Mouse (Mus musculus): ENCODE measurements around the gene Ak7.

Gene Ak7

GRCm38 (mm10) chr12:105727268-105727667, 21.5 kb downstream of the Ak7 start:
- in situ Hi-C loops (cut with MboI, MseI), result no loop called here

GRCm38 (mm10) chr12:105727964-105728363, 22.2 kb downstream of the Ak7 start:
- in situ Hi-C loops (cut with MboI, MseI), result no loop called here

GRCm38 (mm10) chr12:105730851-105731460, 25.2 kb downstream of the Ak7 start:
- in situ Hi-C loops (cut with MboI, MseI), result loop anchor here (5.0 kb wide), 1 partner anchor 36 kb away; no protein-coding TSS in a partner anchor

GRCm38 (mm10) chr12:105733370-105734159, 27.8 kb downstream of the Ak7 start:
- in situ Hi-C loops (cut with MboI, MseI), result loop anchor here (5.0 kb wide), 1 partner anchor 34 kb away; no protein-coding TSS in a partner anchor

GRCm38 (mm10) chr12:105735226-105735888, 29.6 kb downstream of the Ak7 start:
- in situ Hi-C loops (cut with MboI, MseI), result no loop called here

- in situ Hi-C loops (cut with MboI, MseI), result no loop called here
Measured at GRCm38 (mm10) chr12:105735889-105736251, 30.1 kb downstream of the Ak7 start.

GRCm38 (mm10) chr12:105738316-105739096, 32.7 kb downstream of the Ak7 start:
- in situ Hi-C loops (cut with MboI, MseI), result no loop called here

- in situ Hi-C loops (cut with MboI, MseI), result no loop called here
Measured at GRCm38 (mm10) chr12:105739656-105740055, 33.9 kb downstream of the Ak7 start.

- in situ Hi-C loops (cut with MboI, MseI), result no loop called here
Measured at GRCm38 (mm10) chr12:105748114-105748513, 42.3 kb downstream of the Ak7 start.

GRCm38 (mm10) chr12:105753813-105754212, 48.0 kb downstream of the Ak7 start:
- in situ Hi-C loops (cut with MboI, MseI), result no loop called here

- in situ Hi-C loops (cut with MboI, MseI), result no loop called here
Measured at GRCm38 (mm10) chr12:105757816-105758497, 52.2 kb downstream of the Ak7 start.

GRCm38 (mm10) chr12:105758911-105759310, 53.1 kb downstream of the Ak7 start:
- in situ Hi-C loops (cut with MboI, MseI), result no loop called here

- in situ Hi-C loops (cut with MboI, MseI), result no loop called here
Measured at GRCm38 (mm10) chr12:105759849-105760478, 54.2 kb downstream of the Ak7 start.

- in situ Hi-C loops (cut with MboI, MseI), result no loop called here
Measured at GRCm38 (mm10) chr12:105761171-105761570, 55.4 kb downstream of the Ak7 start.

GRCm38 (mm10) chr12:105761629-105762028, 55.9 kb downstream of the Ak7 start:
- in situ Hi-C loops (cut with MboI, MseI), result no loop called here

GRCm38 (mm10) chr12:105769700-105770099, 63.9 kb downstream of the Ak7 start:
- in situ Hi-C loops (cut with MboI, MseI), result loop anchor here (5.0 kb wide), 1 partner anchor 37 kb away; no protein-coding TSS in a partner anchor

GRCm38 (mm10) chr12:105774871-105775270, 69.1 kb downstream of the Ak7 start:
- in situ Hi-C loops (cut with MboI, MseI), result no loop called here

- in situ Hi-C loops (cut with MboI, MseI), result no loop called here
Measured at GRCm38 (mm10) chr12:105777651-105778050, 71.9 kb downstream of the Ak7 start.

GRCm38 (mm10) chr12:105784196-105784999, 78.6 kb downstream of the Ak7 start, which contains the start of gene Papola:
Papola (plus strand) TSS chr12:105784694.
- in situ Hi-C loops (cut with MboI, MseI), result loop anchor here (10.0 kb wide), 1 partner anchor 100 kb away; the partner anchor contains the start of genes Atg2b and Gskip
